Mouse (Mus musculus): ENCODE results near the gene Ralgps1. TPM values are rescaled to one million over a fixed set of nuclear protein-coding genes. Genes with fewer than 3 reads are reported as not detected.
"Not testable (repeated sequence)": the region's sequence is repeated elsewhere in the genome, so short reads cannot be mapped to it uniquely, and the experiment has no call there.

Gene Ralgps1
- total RNA-seq, 2 experiments from 2014 or later: 62.8 to 70.2 TPM

DNA sequence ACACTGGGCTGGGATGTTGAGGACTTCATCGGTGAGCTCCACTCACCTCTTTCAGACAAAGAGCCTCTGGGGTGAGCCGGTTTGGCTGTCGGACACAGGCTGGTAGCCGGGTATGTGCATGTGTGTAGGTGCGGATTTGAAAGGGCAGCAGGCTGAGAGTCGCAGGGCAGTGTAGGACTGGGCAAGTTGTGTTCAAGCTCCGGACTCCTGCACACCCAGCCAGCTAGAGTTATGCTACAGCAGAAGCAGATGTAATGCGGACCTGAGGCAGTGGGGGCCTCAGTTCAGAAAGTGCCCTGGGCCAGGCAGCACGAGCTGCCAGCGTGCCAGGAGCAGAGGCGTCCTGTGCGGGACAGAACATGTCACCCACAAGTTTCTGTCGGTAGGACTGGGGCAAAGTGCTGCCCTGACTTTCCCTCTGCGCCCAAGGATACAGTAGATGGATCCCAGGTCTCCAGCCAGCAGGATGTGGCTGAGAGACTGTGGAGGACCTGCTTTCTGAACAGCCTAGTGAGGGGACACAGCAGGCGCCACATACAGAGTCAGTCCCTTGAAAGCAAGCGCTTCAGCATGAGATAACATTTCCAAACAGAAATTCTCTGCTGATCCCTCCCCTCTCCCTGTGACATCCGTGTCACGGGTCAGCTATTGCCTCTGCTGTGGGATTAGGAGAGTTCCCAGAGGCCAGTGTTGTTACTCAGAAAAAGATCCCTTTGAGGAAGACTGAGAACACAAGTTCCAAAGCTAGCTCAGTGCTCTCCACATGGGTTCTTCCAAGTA lies 154.5 kb downstream of the Ralgps1 start:
- Histone ChIP-seq H3K4me3 (no peak overlapping the region; the same call in 1 of the 2 replicates), H3K27ac (no peak overlapping the region; the same call in 1 of the 2 replicates)
- intact Hi-C loops (cut with DNase I): loop anchor here (5.0 kb wide), 1 partner anchor 100 kb away; no protein-coding TSS in a partner anchor

DNA sequence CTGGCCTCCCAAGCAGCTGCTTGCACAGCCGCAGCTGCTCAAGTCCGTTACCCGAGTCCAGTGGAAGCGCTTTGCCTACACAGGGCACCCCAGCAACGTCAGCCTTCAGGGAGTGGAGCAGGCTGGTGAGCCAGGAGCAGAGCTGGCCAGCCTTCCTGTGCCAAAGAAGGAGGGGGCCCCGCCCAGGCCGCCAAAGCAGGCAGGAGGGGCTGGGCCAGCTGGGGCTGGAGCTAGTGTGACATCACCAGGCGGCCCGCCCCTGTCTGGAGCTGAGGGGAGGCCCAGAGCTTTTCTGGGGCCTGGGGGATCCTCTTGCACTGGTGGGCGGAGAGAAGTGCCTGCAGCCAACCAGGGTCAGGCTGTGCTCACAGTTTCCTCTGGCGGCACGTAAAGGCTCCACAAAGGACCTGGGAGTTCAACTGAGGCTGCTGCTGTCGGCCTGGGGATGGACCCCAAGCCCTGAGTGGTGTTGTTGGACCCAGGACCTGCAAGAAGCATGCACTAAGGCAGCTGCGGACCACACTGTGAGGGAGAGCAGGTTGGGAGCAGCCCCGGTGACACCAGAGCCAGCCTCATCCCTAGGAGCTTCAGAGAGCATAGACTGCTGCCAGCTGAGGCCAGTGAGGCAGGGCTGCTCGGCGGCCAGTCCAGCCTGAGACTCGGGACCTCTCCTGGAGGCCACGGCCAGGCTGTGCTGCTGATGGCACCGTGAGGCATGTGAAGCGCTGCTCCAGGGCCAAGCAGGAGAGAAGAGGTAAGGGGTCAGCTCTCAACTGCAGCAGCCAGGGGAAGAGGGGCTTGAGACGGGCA lies 155.4 kb downstream of the Ralgps1 start, which contains the start of gene Angptl2:
Gene Angptl2, plus strand, starts transcription at position 370 of the 810 bp plus-strand sequence.
- Histone ChIP-seq H3K4me3 (no peak within 1 kb of the TSS; the same call in 1 of the 2 replicates), H3K27ac (peak within 1 kb of the TSS; percentile 7; the same call in 1 of the 2 replicates)
- TF ChIP-seq CTCF (IDR thresholded peaks at IDR 0.05): no peak
- DNase-seq (ENCODE audit: extremely low spot score in 1 of 2, low spot score in 2 of 2): peak; percentile 65 to 75
- intact Hi-C loops (cut with DNase I): loop anchor here (5.0 kb wide), 1 partner anchor 101 kb away; no protein-coding TSS in a partner anchor

More for the DNA sequence above, 154.5 kb downstream of the Ralgps1 start:
- TF ChIP-seq CTCF (IDR thresholded peaks at IDR 0.05): no peak
- no peak for DNase-seq (ENCODE audit: extremely low spot score in 1 of 2, low spot score in 2 of 2)

- DNase-seq (ENCODE audit: extremely low spot score in 1 of 2, low spot score in 2 of 2): no peak
- intact Hi-C loops (cut with DNase I): loop anchor here (5.0 kb wide), 1 partner anchor 102 kb away; no protein-coding TSS in a partner anchor
- H3K27ac ChIP-seq: peak overlapping the region; percentile 7; the same call in 1 of the 2 replicates
- TF ChIP-seq CTCF (IDR thresholded peaks at IDR 0.05): no peak
- no peak overlapping the region for H3K4me3 ChIP-seq
These were observed 156.0 kb downstream of the Ralgps1 start for GRCm38 (mm10) chr2:33215177-33215699.

- DNase-seq (ENCODE audit: extremely low spot score in 1 of 2, low spot score in 2 of 2); intact Hi-C loops (cut with DNase I); H3K27ac ChIP-seq; H3K4me3 ChIP-seq: not testable (repeated sequence)
These were observed 160.0 kb downstream of the Ralgps1 start for GRCm38 (mm10) chr2:33211263-33211662.

GRCm38 (mm10) chr2:33210841-33211240 lies 160.4 kb downstream of the Ralgps1 start:
- Histone ChIP-seq H3K4me3 (no peak overlapping the region), H3K27ac (no peak overlapping the region)
- intact Hi-C loops (cut with DNase I): no loop called here
- DNase-seq (ENCODE audit: extremely low spot score in 1 of 2, low spot score in 2 of 2): no peak
- TF ChIP-seq CTCF (IDR thresholded peaks at IDR 0.05): no peak

DNA sequence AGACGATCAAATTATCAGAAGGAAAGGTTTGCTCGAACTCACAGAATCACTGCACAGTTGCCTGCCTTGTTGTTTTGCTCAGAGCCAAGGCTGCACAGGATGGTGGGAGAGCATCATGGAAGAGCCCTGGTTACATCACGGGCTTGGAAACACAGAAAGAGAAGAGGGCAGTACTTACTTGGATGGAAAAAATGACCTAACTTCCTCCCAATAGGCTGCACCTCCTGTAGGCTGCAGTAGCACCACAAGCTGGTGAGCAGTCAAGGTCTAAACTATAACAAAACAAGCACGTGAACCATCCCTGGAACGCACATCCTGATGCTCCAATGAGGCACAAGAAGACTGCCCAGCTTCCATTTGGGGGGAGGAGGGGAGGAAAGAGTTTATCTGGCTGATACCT lies 163.2 kb downstream of the Ralgps1 start:
- no peak overlapping the region for H3K27ac ChIP-seq
- no peak for TF ChIP-seq CTCF (IDR thresholded peaks at IDR 0.05)
- intact Hi-C loops (cut with DNase I): no loop called here
- no peak overlapping the region for H3K4me3 ChIP-seq
- no peak for DNase-seq (ENCODE audit: extremely low spot score in 1 of 2, low spot score in 2 of 2)

DNA sequence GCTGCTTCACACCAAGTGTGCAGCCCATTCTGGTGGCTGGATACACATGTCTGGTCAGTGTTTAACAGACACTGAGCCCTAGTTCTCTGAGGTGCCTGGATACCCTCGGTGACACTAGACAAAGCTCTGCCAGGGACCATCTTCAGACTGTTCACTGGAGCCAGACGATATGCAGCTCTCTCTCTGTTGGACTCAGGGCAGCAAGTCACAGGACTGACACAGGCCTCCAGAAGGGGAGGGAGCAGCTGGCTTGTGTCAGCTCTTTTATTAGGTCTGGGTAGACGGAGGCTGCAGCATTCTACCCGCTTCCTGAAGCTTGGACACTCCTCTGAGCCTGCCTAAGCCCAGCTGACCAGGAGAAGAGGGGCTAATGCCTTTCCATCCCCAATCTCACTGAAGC lies 164.2 kb downstream of the Ralgps1 start:
- intact Hi-C loops (cut with DNase I): no loop called here
- no peak for DNase-seq (ENCODE audit: extremely low spot score in 1 of 2, low spot score in 2 of 2)
- Histone ChIP-seq H3K27ac (no peak overlapping the region), H3K4me3 (no peak overlapping the region)
- no peak for TF ChIP-seq CTCF (IDR thresholded peaks at IDR 0.05)

GRCm38 (mm10) chr2:33205939-33206525 lies 165.3 kb downstream of the Ralgps1 start:
- no peak for TF ChIP-seq CTCF (IDR thresholded peaks at IDR 0.05)
- Histone ChIP-seq H3K4me3 (no peak overlapping the region), H3K27ac (peak overlapping the region; percentile 4; the same call in 1 of the 2 replicates)
- intact Hi-C loops (cut with DNase I): no loop called here
- DNase-seq (ENCODE audit: extremely low spot score in 1 of 2, low spot score in 2 of 2): peak in 1 of 2 experiments; percentile 40

- intact Hi-C loops (cut with DNase I): no loop called here
- H3K27ac ChIP-seq: no peak overlapping the region
- no peak for TF ChIP-seq CTCF (IDR thresholded peaks at IDR 0.05)
These were observed 166.3 kb downstream of the Ralgps1 start for GRCm38 (mm10) chr2:33204980-33205379.

GRCm38 (mm10) chr2:33203284-33203683 lies 168.0 kb downstream of the Ralgps1 start:
- intact Hi-C loops (cut with DNase I): no loop called here
- no peak for DNase-seq (ENCODE audit: extremely low spot score in 1 of 2, low spot score in 2 of 2)
- TF ChIP-seq CTCF (IDR thresholded peaks at IDR 0.05): no peak
- H3K27ac ChIP-seq: no peak overlapping the region
- no peak overlapping the region for H3K4me3 ChIP-seq

More at GRCm38 (mm10) chr2:33204980-33205379, 166.3 kb downstream of the Ralgps1 start:
- DNase-seq (ENCODE audit: extremely low spot score in 1 of 2, low spot score in 2 of 2): no peak
- H3K4me3 ChIP-seq: no peak overlapping the region

DNA sequence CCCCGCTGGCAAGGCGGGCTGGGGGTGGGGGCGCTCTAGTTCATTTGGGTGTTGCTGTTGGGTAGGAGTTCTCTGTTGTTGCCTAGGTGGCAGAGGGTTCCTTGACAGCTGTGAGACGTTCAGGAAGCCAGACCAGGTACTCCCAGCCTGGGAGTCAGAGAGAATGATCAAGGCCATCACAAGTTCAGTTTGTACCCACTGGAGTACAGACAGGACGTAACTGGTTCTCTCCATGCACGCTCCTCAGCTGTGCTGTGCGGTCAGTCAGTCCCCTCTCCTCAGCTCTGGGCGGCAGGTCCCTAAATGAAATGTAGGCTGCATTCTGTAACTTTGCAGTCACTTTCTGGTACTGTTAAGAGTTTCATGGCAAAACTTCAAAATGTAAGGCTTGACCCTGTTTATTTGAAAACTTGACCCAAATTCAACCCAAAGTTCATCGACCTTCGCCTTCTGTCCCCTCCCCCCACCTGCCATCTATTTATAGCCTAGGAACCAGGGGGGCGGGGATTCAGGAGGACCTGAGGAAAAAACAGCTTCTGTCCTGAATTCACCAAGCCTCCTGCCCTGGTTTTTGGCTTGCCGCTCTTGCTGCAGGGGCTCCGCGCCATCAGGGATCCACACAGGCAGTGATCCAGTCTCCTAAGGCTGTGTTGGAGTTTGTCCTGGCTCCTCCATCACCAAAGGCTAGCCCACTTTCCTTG lies 170.8 kb downstream of the Ralgps1 start:
- TF ChIP-seq CTCF (IDR thresholded peaks at IDR 0.05): no peak
- no peak for DNase-seq (ENCODE audit: extremely low spot score in 1 of 2, low spot score in 2 of 2)
- no peak overlapping the region for H3K4me3 ChIP-seq
- no peak overlapping the region for H3K27ac ChIP-seq
- intact Hi-C loops (cut with DNase I): no loop called here

All from left cerebral cortex, adult 2 months (tissue).